Mouse (Mus musculus): Measurements from ENCODE around the gene Msgn1. TPM values are rescaled to one million over a fixed set of nuclear protein-coding genes. Genes with fewer than 3 reads are reported as not detected.

The Msgn1 gene
- polyA plus RNA-seq, 1 experiment from 2014 or later = not detected

- Histone ChIP-seq H3K27me3 (ENCODE audit: control insufficient read depth, insufficient read depth, low read length) (no peaks in the 10 kb centered on the region), H3K27ac (ENCODE audit: low read depth, low read length) (no peak overlapping the region), H3K9ac (ENCODE audit: low read length) (no peak overlapping the region), H3K4me1 (replicated peaks; ENCODE audit: control insufficient read depth, insufficient read depth, low read length) (peaks cover 2% of the 10 kb centered on the region; the same call in 1 of the 2 replicates), H3K4me2 (ENCODE audit: low read depth, low read length, severe bottlenecking) (no peak overlapping the region), H3K36me3 (ENCODE audit: control insufficient read depth, insufficient read depth, low read length) (no peaks in the 10 kb centered on the region), H3K9me3 (ENCODE audit: control insufficient read depth, low read length) (no peaks in the 10 kb centered on the region), H3K4me3 (ENCODE audit: low read depth, low read length) (no peak overlapping the region)
- 62% methylated on average over 3 of the region's 3 CpGs for WGBS
- ATAC-seq (replicated peaks; ENCODE audit: low FRiP score) (no peak), DNase-seq (ENCODE audit: low spot score) (no peak)
Observed at GRCm38 (mm10) chr12:11222566-11222965, 13.8 kb upstream of the Msgn1 start.

- Histone ChIP-seq H3K9me3 (ENCODE audit: control insufficient read depth, low read length) (no peaks in the 10 kb centered on the region), H3K27me3 (ENCODE audit: control insufficient read depth, insufficient read depth, low read length) (no peaks in the 10 kb centered on the region), H3K4me1 (replicated peaks; ENCODE audit: control insufficient read depth, insufficient read depth, low read length) (peaks cover 2% of the 10 kb centered on the region; the same call in 1 of the 2 replicates), H3K9ac (ENCODE audit: low read length) (no peak overlapping the region), H3K4me2 (ENCODE audit: low read depth, low read length, severe bottlenecking) (no peak overlapping the region), H3K27ac (ENCODE audit: low read depth, low read length) (no peak overlapping the region), H3K4me3 (ENCODE audit: low read depth, low read length) (no peak overlapping the region), H3K36me3 (ENCODE audit: control insufficient read depth, insufficient read depth, low read length) (no peaks in the 10 kb centered on the region)
- DNase-seq (ENCODE audit: low spot score) (no peak), ATAC-seq (replicated peaks; ENCODE audit: low FRiP score) (peak; percentile 57)
- WGBS = 49% methylated on average over 20 of the region's 20 CpGs
Observed at GRCm38 (mm10) chr12:11221524-11222330, 13.0 kb upstream of the Msgn1 start.

GRCm38 (mm10) chr12:11217726-11218250 lies 9.0 kb upstream of the Msgn1 start:
- H3K27ac ChIP-seq (ENCODE audit: low read depth, low read length) = no peak overlapping the region
- H3K4me1 ChIP-seq (replicated peaks; ENCODE audit: control insufficient read depth, insufficient read depth, low read length) = peaks cover 2% of the 10 kb centered on the region; the same call in 1 of the 2 replicates
- no peak overlapping the region for H3K4me2 ChIP-seq (ENCODE audit: low read depth, low read length, severe bottlenecking)
- no peak for DNase-seq (ENCODE audit: low spot score)
- ATAC-seq (replicated peaks; ENCODE audit: low FRiP score) = no peak
- H3K36me3 ChIP-seq (ENCODE audit: control insufficient read depth, insufficient read depth, low read length) = no peaks in the 10 kb centered on the region
- no peaks in the 10 kb centered on the region for H3K27me3 ChIP-seq (ENCODE audit: control insufficient read depth, insufficient read depth, low read length)
- no peak overlapping the region for H3K4me3 ChIP-seq (ENCODE audit: low read depth, low read length)
- H3K9ac ChIP-seq (ENCODE audit: low read length) = no peak overlapping the region
- WGBS = 87% methylated on average over 7 of the region's 7 CpGs
- no peaks in the 10 kb centered on the region for H3K9me3 ChIP-seq (ENCODE audit: control insufficient read depth, low read length)

GRCm38 (mm10) chr12:11216454-11216853 lies 7.7 kb upstream of the Msgn1 start:
- no peak overlapping the region for H3K9ac ChIP-seq (ENCODE audit: low read length)
- H3K27me3 ChIP-seq (ENCODE audit: control insufficient read depth, insufficient read depth, low read length) = no peaks in the 10 kb centered on the region
- H3K4me1 ChIP-seq (replicated peaks; ENCODE audit: control insufficient read depth, insufficient read depth, low read length) = no peaks in the 10 kb centered on the region
- 64% methylated on average over 3 of the region's 3 CpGs for WGBS
- no peak overlapping the region for H3K27ac ChIP-seq (ENCODE audit: low read depth, low read length)
- H3K9me3 ChIP-seq (ENCODE audit: control insufficient read depth, low read length) = no peaks in the 10 kb centered on the region
- no peak overlapping the region for H3K4me2 ChIP-seq (ENCODE audit: low read depth, low read length, severe bottlenecking)
- no peak for ATAC-seq (replicated peaks; ENCODE audit: low FRiP score)
- DNase-seq (ENCODE audit: low spot score) = no peak
- no peaks in the 10 kb centered on the region for H3K36me3 ChIP-seq (ENCODE audit: control insufficient read depth, insufficient read depth, low read length)
- no peak overlapping the region for H3K4me3 ChIP-seq (ENCODE audit: low read depth, low read length)

GRCm38 (mm10) chr12:11215555-11215954 lies 6.8 kb upstream of the Msgn1 start:
- 89% methylated on average over 2 of the region's 2 CpGs for WGBS
- no peak overlapping the region for H3K9ac ChIP-seq (ENCODE audit: low read length)
- no peaks in the 10 kb centered on the region for H3K9me3 ChIP-seq (ENCODE audit: control insufficient read depth, low read length)
- no peaks in the 10 kb centered on the region for H3K27me3 ChIP-seq (ENCODE audit: control insufficient read depth, insufficient read depth, low read length)
- no peak for ATAC-seq (replicated peaks; ENCODE audit: low FRiP score)
- H3K36me3 ChIP-seq (ENCODE audit: control insufficient read depth, insufficient read depth, low read length) = no peaks in the 10 kb centered on the region
- no peak overlapping the region for H3K4me2 ChIP-seq (ENCODE audit: low read depth, low read length, severe bottlenecking)
- H3K4me1 ChIP-seq (replicated peaks; ENCODE audit: control insufficient read depth, insufficient read depth, low read length) = no peaks in the 10 kb centered on the region
- no peak overlapping the region for H3K4me3 ChIP-seq (ENCODE audit: low read depth, low read length)
- no peak overlapping the region for H3K27ac ChIP-seq (ENCODE audit: low read depth, low read length)
- no peak for DNase-seq (ENCODE audit: low spot score)

GRCm38 (mm10) chr12:11214776-11215175 lies 6.0 kb upstream of the Msgn1 start:
- ATAC-seq (replicated peaks; ENCODE audit: low FRiP score) = no peak
- H3K9me3 ChIP-seq (ENCODE audit: control insufficient read depth, low read length) = no peaks in the 10 kb centered on the region
- H3K9ac ChIP-seq (ENCODE audit: low read length) = no peak overlapping the region
- H3K4me3 ChIP-seq (ENCODE audit: low read depth, low read length) = no peak overlapping the region
- no peak overlapping the region for H3K27ac ChIP-seq (ENCODE audit: low read depth, low read length)
- H3K4me1 ChIP-seq (replicated peaks; ENCODE audit: control insufficient read depth, insufficient read depth, low read length) = no peaks in the 10 kb centered on the region
- no peak for DNase-seq (ENCODE audit: low spot score)
- no peaks in the 10 kb centered on the region for H3K36me3 ChIP-seq (ENCODE audit: control insufficient read depth, insufficient read depth, low read length)
- no peaks in the 10 kb centered on the region for H3K27me3 ChIP-seq (ENCODE audit: control insufficient read depth, insufficient read depth, low read length)
- no peak overlapping the region for H3K4me2 ChIP-seq (ENCODE audit: low read depth, low read length, severe bottlenecking)

- 84% methylated on average over 1 of the region's 1 CpGs for WGBS
- H3K9me3 ChIP-seq (ENCODE audit: control insufficient read depth, low read length) = no peaks in the 10 kb centered on the region
Observed at GRCm38 (mm10) chr12:11212881-11213280, 4.1 kb upstream of the Msgn1 start.

GRCm38 (mm10) chr12:11210361-11210760 lies 1.6 kb upstream of the Msgn1 start:
- no peak for DNase-seq (ENCODE audit: low spot score)
- Histone ChIP-seq H3K4me1 (replicated peaks; ENCODE audit: control insufficient read depth, insufficient read depth, low read length) (no peaks in the 10 kb centered on the region), H3K9ac (ENCODE audit: low read length) (no peak overlapping the region), H3K9me3 (ENCODE audit: control insufficient read depth, low read length) (no peaks in the 10 kb centered on the region), H3K27me3 (ENCODE audit: control insufficient read depth, insufficient read depth, low read length) (no peaks in the 10 kb centered on the region), H3K4me3 (ENCODE audit: low read depth, low read length) (no peak overlapping the region), H3K27ac (ENCODE audit: low read depth, low read length) (no peak overlapping the region), H3K36me3 (ENCODE audit: control insufficient read depth, insufficient read depth, low read length) (no peaks in the 10 kb centered on the region), H3K4me2 (ENCODE audit: low read depth, low read length, severe bottlenecking) (no peak overlapping the region)
- no peak for ATAC-seq (replicated peaks; ENCODE audit: low FRiP score)
- WGBS = 82% methylated on average over 3 of the region's 3 CpGs

More at GRCm38 (mm10) chr12:11212881-11213280, 4.1 kb upstream of the Msgn1 start:
- Histone ChIP-seq H3K36me3 (ENCODE audit: control insufficient read depth, insufficient read depth, low read length) (no peaks in the 10 kb centered on the region), H3K27ac (ENCODE audit: low read depth, low read length) (no peak overlapping the region), H3K4me1 (replicated peaks; ENCODE audit: control insufficient read depth, insufficient read depth, low read length) (no peaks in the 10 kb centered on the region), H3K4me2 (ENCODE audit: low read depth, low read length, severe bottlenecking) (no peak overlapping the region), H3K9ac (ENCODE audit: low read length) (no peak overlapping the region), H3K27me3 (ENCODE audit: control insufficient read depth, insufficient read depth, low read length) (no peaks in the 10 kb centered on the region), H3K4me3 (ENCODE audit: low read depth, low read length) (no peak overlapping the region)
- DNase-seq (ENCODE audit: low spot score) = no peak
- no peak for ATAC-seq (replicated peaks; ENCODE audit: low FRiP score)

GRCm38 (mm10) chr12:11209636-11210035 lies 864 bp upstream of the Msgn1 start:
- Histone ChIP-seq H3K27ac (ENCODE audit: low read depth, low read length) (no peak overlapping the region), H3K4me3 (ENCODE audit: low read depth, low read length) (no peak overlapping the region), H3K4me1 (replicated peaks; ENCODE audit: control insufficient read depth, insufficient read depth, low read length) (no peaks in the 10 kb centered on the region), H3K9ac (ENCODE audit: low read length) (no peak overlapping the region), H3K9me3 (ENCODE audit: control insufficient read depth, low read length) (no peaks in the 10 kb centered on the region), H3K36me3 (ENCODE audit: control insufficient read depth, insufficient read depth, low read length) (no peaks in the 10 kb centered on the region), H3K4me2 (ENCODE audit: low read depth, low read length, severe bottlenecking) (no peak overlapping the region), H3K27me3 (ENCODE audit: control insufficient read depth, insufficient read depth, low read length) (no peaks in the 10 kb centered on the region)
- no peak for ATAC-seq (replicated peaks; ENCODE audit: low FRiP score)
- no peak for DNase-seq (ENCODE audit: low spot score)
- WGBS = 76% methylated on average over 5 of the region's 5 CpGs
